Mouse (Mus musculus): ENCODE measurements around the gene Gm10306. TPM values are rescaled to one million over a fixed set of nuclear protein-coding genes. Genes with fewer than 3 reads are reported as not detected.
A peak's percentile ranks its signal among the peaks of the same experiment; 100 is the strongest.

Gm10306 gene
- total and polyA plus RNA-seq, 3 experiments = 0.68 TPM; not detected in 2

DNA sequence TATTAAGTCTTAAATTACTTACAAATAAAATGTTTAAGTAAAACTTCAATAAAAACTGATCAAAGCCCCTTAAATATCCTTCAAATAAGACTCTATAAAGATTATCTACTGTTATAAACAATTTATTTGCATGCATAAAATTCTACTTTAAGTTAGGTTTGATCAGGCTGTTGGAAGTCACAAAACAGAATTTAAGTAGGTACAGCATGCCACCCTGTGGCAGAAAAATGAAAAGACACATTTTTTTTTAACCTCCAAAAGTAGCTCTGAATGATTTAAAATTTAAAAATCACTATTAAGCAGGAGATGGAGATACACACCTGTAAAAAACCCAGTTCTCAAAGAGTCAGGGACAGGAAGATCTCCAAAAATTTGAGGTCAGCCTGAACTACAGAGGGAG, 33.0 kb upstream of the Gm10306 start:
- dilution Hi-C loops (cut with MboI; ENCODE audit: extremely low pct_ligation_motif_present, extremely low pct_unique_long_range_greater_than_20kb, low sequenced_read_pairs) = no loop called here

GRCm38 (mm10) chr4:94529448-94529847, 26.9 kb upstream of the Gm10306 start:
- no peak for TF ChIP-seq ZMIZ1 (IDR thresholded peaks at IDR 0.05; ENCODE audit: low read depth, low read length)
- TF ChIP-seq MAZ (IDR thresholded peaks at IDR 0.05; ENCODE audit: low read depth, low read length) = no peak
- no peak for TF ChIP-seq NRF1 (IDR thresholded peaks at IDR 0.05; ENCODE audit: low read depth, low read length)
- TF ChIP-seq SMC3 (IDR thresholded peaks at IDR 0.05; ENCODE audit: low read depth, low read length) = no peak
- TF ChIP-seq CHD1 (IDR thresholded peaks at IDR 0.05; ENCODE audit: low read depth, low read length) = no peak
- no peak for TF ChIP-seq MAX (IDR thresholded peaks at IDR 0.05; ENCODE audit: low read length)
- no peak for TF ChIP-seq GABPA (IDR thresholded peaks at IDR 0.05; ENCODE audit: insufficient replicate concordance, low read depth, low read length)
- TF ChIP-seq USF2 (conservative IDR thresholded peaks at IDR 0.05; ENCODE audit: low read depth, low read length) = no peak
- no peak for TF ChIP-seq ZKSCAN1 (IDR thresholded peaks at IDR 0.05; ENCODE audit: borderline replicate concordance, low read depth, low read length)
- TF ChIP-seq JUND (conservative IDR thresholded peaks at IDR 0.05; ENCODE audit: low read depth, low read length) = no peak
- TF ChIP-seq KAT2A (IDR thresholded peaks at IDR 0.05; ENCODE audit: insufficient replicate concordance, low read length) = no peak
- TF ChIP-seq JUN (IDR thresholded peaks at IDR 0.05; ENCODE audit: insufficient read depth, low read depth, low read length) = no peak
- TF ChIP-seq TBP (conservative IDR thresholded peaks at IDR 0.05; ENCODE audit: low read depth, low read length) = no peak
- TF ChIP-seq RAD21 (IDR thresholded peaks at IDR 0.05; ENCODE audit: low read depth, low read length) = no peak
- TF ChIP-seq PAX5 (IDR thresholded peaks at IDR 0.05; ENCODE audit: low read length) = no peak
- TF ChIP-seq HCFC1 (IDR thresholded peaks at IDR 0.05; ENCODE audit: low read depth, low read length) = no peak
- TF ChIP-seq POLR2AphosphoS2 (IDR thresholded peaks at IDR 0.05; ENCODE audit: low read depth, low read length) = no peak
- no peak for TF ChIP-seq USF1 (IDR thresholded peaks at IDR 0.05; ENCODE audit: low read depth, low read length)
- TF ChIP-seq CTCF (conservative IDR thresholded peaks at IDR 0.05 in 1 of 2, IDR thresholded peaks at IDR 0.05 in 1 of 2; ENCODE audit: low read depth in 2 of 2, low read length in 2 of 2) = no peak
- Histone ChIP-seq H3K9ac (ENCODE audit: insufficient read depth, low read depth) (no peak overlapping the region), H3K27me3 (replicated peaks) (no peaks in the 10 kb centered on the region), H3K4me2 (ENCODE audit: insufficient read depth, low read depth, poor library complexity, severe bottlenecking) (no peak overlapping the region), H3K4me3 (replicated peaks in 1 of 3; ENCODE audit: low read depth in 2 of 3, low read length in 2 of 3, poor library complexity in 1 of 3) (no peak overlapping the region), H3K9me3 (replicated peaks; ENCODE audit: low read length) (no peaks in the 10 kb centered on the region), H3K27ac (ENCODE audit: insufficient read depth, low read depth) (no peak overlapping the region), H3K36me3 (replicated peaks in 1 of 2; ENCODE audit: control insufficient read depth in 1 of 2, insufficient read depth in 1 of 2, low read length in 1 of 2) (peaks cover 3 to 15% of the 10 kb centered on the region in 2 experiments), H3K79me2 (replicated peaks; ENCODE audit: control insufficient read depth, extremely low read depth, insufficient read depth, poor library complexity, severe bottlenecking) (no peaks in the 10 kb centered on the region), H3K4me1 (ENCODE audit: control insufficient read depth in 1 of 2, insufficient read depth in 2 of 2) (no peaks in the 10 kb centered on the region)
- DNase-seq (ENCODE audit: extremely low read depth) = no peak
- dilution Hi-C loops (cut with MboI; ENCODE audit: extremely low pct_ligation_motif_present, extremely low pct_unique_long_range_greater_than_20kb, low sequenced_read_pairs) = no loop called here
- in situ Hi-C loops (cut with MboI; ENCODE audit: low pct_ligation_motif_present, low pct_unique_long_range_greater_than_20kb, low sequenced_read_pairs) = no loop called here

More for the DNA sequence above, 33.0 kb upstream of the Gm10306 start:
- no peaks in the 10 kb centered on the region for H3K4me1 ChIP-seq (ENCODE audit: control insufficient read depth in 1 of 2, insufficient read depth in 2 of 2)
- DNase-seq (ENCODE audit: extremely low read depth) = peak; percentile 13
- H3K27me3 ChIP-seq (replicated peaks) = no peaks in the 10 kb centered on the region
- no peak overlapping the region for H3K9ac ChIP-seq (ENCODE audit: insufficient read depth, low read depth)
- no peaks in the 10 kb centered on the region for H3K79me2 ChIP-seq (replicated peaks; ENCODE audit: control insufficient read depth, extremely low read depth, insufficient read depth, poor library complexity, severe bottlenecking)
- no peak overlapping the region for H3K27ac ChIP-seq (ENCODE audit: insufficient read depth, low read depth)
- no peak overlapping the region for H3K4me3 ChIP-seq (replicated peaks in 1 of 3; ENCODE audit: low read depth in 2 of 3, low read length in 2 of 3, poor library complexity in 1 of 3)
- no peaks in the 10 kb centered on the region for H3K9me3 ChIP-seq (replicated peaks; ENCODE audit: low read length)
- TF ChIP-seq TBP (conservative IDR thresholded peaks at IDR 0.05; ENCODE audit: low read depth, low read length) (no peak), JUND (conservative IDR thresholded peaks at IDR 0.05; ENCODE audit: low read depth, low read length) (no peak), EP300 (IDR thresholded peaks at IDR 0.05; ENCODE audit: low read length) (no peak), ZMIZ1 (IDR thresholded peaks at IDR 0.05; ENCODE audit: low read depth, low read length) (no peak), MAZ (IDR thresholded peaks at IDR 0.05; ENCODE audit: low read depth, low read length) (no peak), ZC3H11A (IDR thresholded peaks at IDR 0.05; ENCODE audit: low read depth, low read length) (no peak), E2F4 (IDR thresholded peaks at IDR 0.05; ENCODE audit: insufficient replicate concordance, low read depth, low read length) (no peak), SMC3 (IDR thresholded peaks at IDR 0.05; ENCODE audit: low read depth, low read length) (peak; percentile 31), CTCF (conservative IDR thresholded peaks at IDR 0.05 in 1 of 2, IDR thresholded peaks at IDR 0.05 in 1 of 2; ENCODE audit: low read depth in 2 of 2, low read length in 2 of 2) (peak in 1 of 2 experiments; percentile 67; a peak in 2 of 4 replicates), ZNF384 (IDR thresholded peaks at IDR 0.05; ENCODE audit: low read depth, low read length) (peak; percentile 84), NELFE (IDR thresholded peaks at IDR 0.05; ENCODE audit: low read depth, low read length) (no peak), GABPA (IDR thresholded peaks at IDR 0.05; ENCODE audit: insufficient replicate concordance, low read depth, low read length) (no peak), ZKSCAN1 (IDR thresholded peaks at IDR 0.05; ENCODE audit: borderline replicate concordance, low read depth, low read length) (no peak), RAD21 (IDR thresholded peaks at IDR 0.05; ENCODE audit: low read depth, low read length) (peak; percentile 75)
- H3K36me3 ChIP-seq (replicated peaks in 1 of 2; ENCODE audit: control insufficient read depth in 1 of 2, insufficient read depth in 1 of 2, low read length in 1 of 2) = peaks cover 0 to 5% of the 10 kb centered on the region in 2 experiments
- in situ Hi-C loops (cut with MboI; ENCODE audit: low pct_ligation_motif_present, low pct_unique_long_range_greater_than_20kb, low sequenced_read_pairs) = no loop called here
- H3K4me2 ChIP-seq (ENCODE audit: insufficient read depth, low read depth, poor library complexity, severe bottlenecking) = no peak overlapping the region
